Mouse (Mus musculus) stomach, embryonic 14.5 days (tissue): ENCODE data around the gene Agpat2. TPM values are rescaled to one million over a fixed set of nuclear protein-coding genes. Genes with fewer than 3 reads are reported as not detected.

Experiments
- ATAC-seq: fragments of 200-750 bp; cut with Nextera tagmentation; 2 replicates; pipeline ENCODE4 v1.8.0; 2017; ENCODE audit warnings: low read depth, moderate TSS enrichment; ENCODE audit not compliant: insufficient number of reproducible peaks, insufficient read depth, low FRiP score
- H3K27ac ChIP-seq: fragments of 300-500 bp; sonication (generic); 2 replicates; pipeline ENCODE4 v1.5.1; 2014; ENCODE audit warnings: mild to moderate bottlenecking, low read length, moderate library complexity, mixed read lengths
- H3K27me3 ChIP-seq: fragments of 300-500 bp; sonication (generic); 2 replicates; pipeline ENCODE4 v1.6.1; 2014; ENCODE audit warnings: low read length, control low read depth, mixed read lengths; ENCODE audit not compliant: control insufficient read depth, insufficient read depth
- H3K36me3 ChIP-seq: fragments of 300-500 bp; sonication (generic); 2 replicates; pipeline ENCODE4 v1.6.1; 2014; ENCODE audit warnings: mild to moderate bottlenecking, control low read depth, low read length, moderate library complexity, mixed read lengths; ENCODE audit not compliant: control insufficient read depth, insufficient read depth
- H3K4me1 ChIP-seq: fragments of 300-500 bp; sonication (generic); 2 replicates; pipeline ENCODE4 v1.6.1; 2014; ENCODE audit warnings: low read length, control low read depth, mixed read lengths; ENCODE audit not compliant: control insufficient read depth, insufficient read depth
- H3K4me2 ChIP-seq: fragments of 300-500 bp; sonication (generic); replicated peaks from 2 replicates; pipeline ENCODE4 v1.6.1; 2014; ENCODE audit warnings: low read depth, low read length, control low read depth
- H3K4me3 ChIP-seq: fragments of 300-500 bp; sonication (generic); 2 replicates; pipeline ENCODE4 v1.5.1; 2014; ENCODE audit warnings: low read depth, low read length, control low read depth
- H3K9ac ChIP-seq: fragments of 300-500 bp; sonication (generic); replicated peaks from 2 replicates; pipeline ENCODE4 v1.6.1; 2014; ENCODE audit warnings: low read depth, mild to moderate bottlenecking, control low read depth, low read length, moderate library complexity, mixed read lengths
- H3K9me3 ChIP-seq: fragments of 300-500 bp; sonication (generic); 2 replicates; pipeline ENCODE4 v1.6.1; 2016; ENCODE audit warnings: low read depth, low read length, control low read depth; ENCODE audit not compliant: control insufficient read depth
- WGBS: fragments of 180-500 bp; shearing (Covaris S2); extraction: QIAGEN DNeasy Blood & Tissue Kit; methylation state at CpG from one replicate; pipeline ENCODE4 v1.1.7; 2014; 5-methylcytosine and 5-hydroxymethylcytosine counted together
- polyA plus RNA-seq: library from polyadenylated mRNA; unstranded; fragments of >200 nt; fragmentation: Nextera tagmentation; extraction: Ambion mirVana; gene quantifications from 2 replicates; pipeline ENCODE4 v1.2.1, GENCODE M21; 2014

The Agpat2 gene
- polyA plus RNA-seq, 1 experiment from 2014 or later = 43.7 TPM

DNA sequence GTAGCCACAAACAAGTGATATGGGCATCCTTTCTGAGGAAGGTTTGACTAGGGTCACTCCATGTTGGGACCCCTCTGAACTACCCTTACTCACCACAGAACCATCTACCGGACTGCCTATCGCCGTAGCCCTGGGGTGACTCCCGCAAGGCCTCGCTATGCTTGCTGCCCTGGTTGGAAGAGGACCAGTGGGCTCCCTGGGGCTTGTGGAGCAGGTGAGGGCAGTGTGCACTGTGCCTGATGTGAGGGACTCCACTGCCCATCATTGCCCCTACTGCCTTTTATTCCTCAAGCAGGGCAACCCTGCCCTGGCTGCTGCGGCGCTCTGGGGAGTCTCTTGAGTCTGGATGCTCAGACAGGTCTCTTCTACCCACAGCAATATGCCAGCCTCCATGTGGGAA, 13.9 kb downstream of the Agpat2 start:
- no peak overlapping the region for H3K9ac ChIP-seq
- no peak for ATAC-seq

DNA sequence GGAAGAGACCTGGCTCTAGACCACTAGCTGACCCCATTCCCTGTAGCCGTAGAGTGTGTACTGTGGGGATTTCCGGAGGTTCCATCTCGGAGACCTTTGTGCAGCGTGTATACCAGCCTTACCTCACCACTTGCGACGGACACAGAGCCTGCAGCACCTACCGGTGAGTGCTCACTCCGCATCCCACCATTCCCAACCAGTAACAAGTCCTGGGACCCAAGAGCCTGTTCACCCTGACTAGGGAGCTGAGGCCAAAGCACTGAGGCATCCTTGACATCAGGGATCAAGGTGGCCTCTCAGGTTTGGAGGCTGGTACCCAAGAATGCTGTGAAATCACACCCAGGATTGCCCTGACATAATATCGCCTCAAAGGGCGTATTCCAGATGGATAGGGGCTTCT, 14.9 kb downstream of the Agpat2 start:
- Histone ChIP-seq H3K27me3 (no peaks in the 10 kb centered on the region), H3K36me3 (peaks cover 17% of the 10 kb centered on the region; the same call in 1 of the 2 replicates), H3K4me2 (no peak overlapping the region), H3K9ac (no peak overlapping the region; the same call in 1 of the 2 replicates), H3K4me3 (no peak overlapping the region), H3K9me3 (no peaks in the 10 kb centered on the region), H3K4me1 (peaks cover 8% of the 10 kb centered on the region; the same call in 1 of the 2 replicates), H3K27ac (no peak overlapping the region)
- 85% methylated on average over 10 of the region's 10 CpGs for WGBS
- no peak for ATAC-seq

More for the DNA sequence above, 13.9 kb downstream of the Agpat2 start:
- peaks cover 21% of the 10 kb centered on the region; the same call in 1 of the 2 replicates for H3K36me3 ChIP-seq
- no peak overlapping the region for H3K27ac ChIP-seq
- H3K4me3 ChIP-seq = no peak overlapping the region
- H3K27me3 ChIP-seq = no peaks in the 10 kb centered on the region
- H3K4me2 ChIP-seq = no peak overlapping the region
- 89% methylated on average over 7 of the region's 7 CpGs for WGBS
- H3K4me1 ChIP-seq = peaks cover 8% of the 10 kb centered on the region; the same call in 1 of the 2 replicates
- no peaks in the 10 kb centered on the region for H3K9me3 ChIP-seq

- no peak overlapping the region; the same call in 1 of the 2 replicates for H3K9ac ChIP-seq
- H3K4me1 ChIP-seq = peaks cover 12% of the 10 kb centered on the region
- peak overlapping the region; percentile 5; the same call in 1 of the 2 replicates for H3K4me3 ChIP-seq
- no peaks in the 10 kb centered on the region for H3K9me3 ChIP-seq
- ATAC-seq = no peak
- 34% methylated on average over 4 of the region's 4 CpGs for WGBS
- peaks cover 17% of the 10 kb centered on the region; the same call in 1 of the 2 replicates for H3K36me3 ChIP-seq
- peak overlapping the region; percentile 66; the same call in 1 of the 2 replicates for H3K4me2 ChIP-seq
- H3K27ac ChIP-seq = peak overlapping the region; percentile 27; the same call in 1 of the 2 replicates
- no peaks in the 10 kb centered on the region for H3K27me3 ChIP-seq
Observed at GRCm38 (mm10) chr2:26588573-26588972, 15.6 kb downstream of the Agpat2 start.

- Histone ChIP-seq H3K4me1 (peaks cover 12% of the 10 kb centered on the region), H3K9me3 (no peaks in the 10 kb centered on the region), H3K27me3 (no peaks in the 10 kb centered on the region), H3K9ac (peak overlapping the region; percentile 45), H3K27ac (peak overlapping the region; percentile 58), H3K36me3 (peaks cover 3% of the 10 kb centered on the region; the same call in 1 of the 2 replicates), H3K4me2 (peak overlapping the region; percentile 66), H3K4me3 (peak overlapping the region; percentile 56)
- 6% methylated on average over 11 of the region's 11 CpGs for WGBS
- peak; percentile 25; the same call in 1 of the 2 replicates for ATAC-seq
Observed at GRCm38 (mm10) chr2:26587044-26587405, 17.2 kb downstream of the Agpat2 start.

- ATAC-seq = peak; percentile 75
- Histone ChIP-seq H3K9me3 (no peaks in the 10 kb centered on the region), H3K4me1 (peaks cover 12% of the 10 kb centered on the region), H3K36me3 (no peaks in the 10 kb centered on the region), H3K27ac (peak within 1 kb of the TSS; percentile 58), H3K4me2 (peak within 1 kb of the TSS; percentile 66), H3K4me3 (peak within 1 kb of the TSS; percentile 56), H3K27me3 (no peaks in the 10 kb centered on the region), H3K9ac (peak within 1 kb of the TSS; percentile 45)
- WGBS = under 1% methylated on average over 65 of the region's 65 CpGs
Observed at GRCm38 (mm10) chr2:26586294-26587043, 17.7 kb downstream of the Agpat2 start, which contains the start of gene Gm20532. Gene Gm20532 (plus strand): TSS chr2:26586639.

- H3K27me3 ChIP-seq = no peaks in the 10 kb centered on the region
- 0 out of 2 replicates have a peak overlapping the region, but pooled peaks have one; percentile 28 for H3K9ac ChIP-seq
- H3K4me2 ChIP-seq = no peak overlapping the region
- H3K36me3 ChIP-seq = no peaks in the 10 kb centered on the region
- peak overlapping the region; percentile 56 for H3K4me3 ChIP-seq
- no peaks in the 10 kb centered on the region for H3K9me3 ChIP-seq
- H3K4me1 ChIP-seq = peaks cover 12% of the 10 kb centered on the region
- ATAC-seq = no peak
- H3K27ac ChIP-seq = peak overlapping the region; percentile 27; the same call in 1 of the 2 replicates
- WGBS = 62% methylated on average over 6 of the region's 6 CpGs
Observed at GRCm38 (mm10) chr2:26585713-26586112, 18.5 kb downstream of the Agpat2 start.

GRCm38 (mm10) chr2:26583640-26584039, 20.6 kb downstream of the Agpat2 start:
- peak overlapping the region; percentile 48 for H3K27ac ChIP-seq
- H3K36me3 ChIP-seq = no peaks in the 10 kb centered on the region
- no peak overlapping the region for H3K4me2 ChIP-seq
- H3K9ac ChIP-seq = no peak overlapping the region
- H3K9me3 ChIP-seq = no peaks in the 10 kb centered on the region
- 29% methylated on average over 11 of the region's 11 CpGs for WGBS
- no peak; the same call in 1 of the 2 replicates for ATAC-seq
- no peaks in the 10 kb centered on the region for H3K27me3 ChIP-seq
- peak overlapping the region; percentile 9; the same call in 1 of the 2 replicates for H3K4me3 ChIP-seq
- H3K4me1 ChIP-seq = peaks cover 12% of the 10 kb centered on the region

DNA sequence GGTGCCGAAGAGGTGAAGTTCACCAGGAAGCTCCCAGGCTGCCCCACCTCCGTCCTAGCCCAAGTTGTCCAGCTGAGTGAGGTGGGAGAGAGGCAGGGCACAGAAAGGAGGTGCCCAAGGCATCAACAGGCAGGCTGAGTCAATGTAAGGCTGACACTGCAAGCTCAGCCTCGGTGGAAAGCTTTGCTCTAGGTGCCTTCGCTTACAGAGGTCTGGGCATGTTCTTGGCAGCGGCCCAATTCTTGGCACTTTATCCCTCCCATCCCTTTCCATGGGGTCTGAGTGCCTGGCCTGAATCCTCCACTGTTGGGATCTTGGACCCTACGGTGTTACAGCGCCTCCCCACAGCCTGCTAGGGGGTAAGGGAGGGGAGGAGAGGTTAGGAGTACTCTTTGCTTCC, 21.5 kb downstream of the Agpat2 start:
- Histone ChIP-seq H3K27ac (peak overlapping the region; percentile 36; the same call in 1 of the 2 replicates), H3K4me2 (no peak overlapping the region), H3K27me3 (no peaks in the 10 kb centered on the region), H3K9me3 (no peaks in the 10 kb centered on the region), H3K36me3 (no peaks in the 10 kb centered on the region), H3K9ac (no peak overlapping the region), H3K4me1 (peaks cover 15% of the 10 kb centered on the region), H3K4me3 (no peak overlapping the region)
- ATAC-seq = no peak
- 72% methylated on average over 7 of the region's 7 CpGs for WGBS
